Comparison of ENCODE assay signal across 25 mouse cellular contexts in genomic region chrX:107284211-107284610, GRCm38 (mm10). TPM values are rescaled to one million over a fixed set of nuclear protein-coding genes. Genes with fewer than 3 reads are reported as not detected.
DNase-seq lines count a peak whose midpoint lies in the region; ATAC-seq lines count a peak whose summit lies in the region.
"Had no signal": no experiment of that assay in that cellular context is flagged by ENCODE, and none has a peak within 500 bp of the region (broad histone marks: within the 10 kb centered on the region; RNA-seq: fewer than 3 reads in every experiment).

No protein-coding gene starts in this region.

- peak; percentile 36 for ATAC-seq in activated CD4-positive, CD25-positive, alpha-beta regulatory T cell, adult 4 months
- ATAC-seq: forebrain, embryonic 14.5 days; forebrain, postnatal 0 days; intestine, embryonic 16.5 days had no signal

- DNase-seq in CD4-positive helper T cell, adult 2 months (ENCODE audit: low read depth, low spot score): peak; percentile 23
- DNase-seq in CD4-positive, CD25-positive, alpha-beta regulatory T cell, adult 2 months (ENCODE audit: low read depth, low spot score): peak; percentile 43
- DNase-seq in naive thymus-derived CD4-positive, alpha-beta T cell, adult 2 months (ENCODE audit: low read depth): peak; percentile 20
- DNase-seq in heart, adult 9 months (ENCODE audit: low spot score in 2 of 2): no peak
- no peak for DNase-seq in right cerebral cortex, postnatal 25 days
- DNase-seq in spleen, postnatal 4 days (ENCODE audit: low spot score in 2 of 2): no peak
- no peak for DNase-seq in layer of hippocampus, postnatal 10 days (ENCODE audit: low spot score in 2 of 2)
- DNase-seq: adrenal gland, adult 2 months; adrenal gland, postnatal 14 days; cerebellum, adult 11 months; cerebellum, adult 2 months; cerebellum, adult 9-11 months; cerebellum, postnatal 25 days; forebrain, postnatal 0 days; gastrocnemius, postnatal 36 days; heart, adult 2 months had no signal

RNA-seq across cellular contexts. Expression of gene Gpr174, which starts 28.5 kb away (rescaled TPM):
- 10 to 100 TPM; 68.5 to 85.2 TPM for polyA plus RNA-seq in activated CD4-positive, CD25-positive, alpha-beta regulatory T cell, adult 4 months (2017; shearing (Covaris generic))
- not detected for total RNA-seq in layer of hippocampus, postnatal 10 days (2021)
- total RNA-seq: gastrocnemius, adult 8-10 months; granulocyte monocyte progenitor cell, adult 5-6 weeks had no signal
- polyA plus RNA-seq: adrenal gland, adult 2 months; C2C12; cerebellum, adult 2 months; forebrain, embryonic 11.5 days; hindbrain, embryonic 12.5 days; hindbrain, embryonic 15.5 days had no signal

Comparison
In these comparisons a context has a peak if more than half of its experiments do, and no peak if none do; other contexts are left out.
1. DNase-seq: peak in CD4-positive helper T cell, adult 2 months (single experiment), CD4-positive, CD25-positive, alpha-beta regulatory T cell, adult 2 months (single experiment) and naive thymus-derived CD4-positive, alpha-beta T cell, adult 2 months (single experiment); none in heart, adult 9 months (0 of 2), right cerebral cortex, postnatal 25 days (single experiment), spleen, postnatal 4 days (0 of 2) and layer of hippocampus, postnatal 10 days (0 of 2).